Mouse (Mus musculus) liver, adult 2 months (tissue): ENCODE measurements at regions not wholly inside any gene's neighbourhood (a gene's known extent, or its start where the extent isn't known, plus 50 kb on each side); places are given as distances from the start of the nearest gene placed in this dataset.

Experiments used
- DNase-seq: peaks from one replicate; pipeline ENCODE4 v3.0.0-alpha.2; 2011; ENCODE audit warnings: low read depth, low spot score; ENCODE audit errors: extremely low read depth
- H3K27ac ChIP-seq: fragments of 200-500 bp; replicated peaks from 2 replicates; pipeline ENCODE4 v1.5.1; 2012; ENCODE audit warnings: low read depth, mild to moderate bottlenecking, control low read depth, inconsistent platforms, low read length; ENCODE audit not compliant: insufficient read depth
- H3K27me3 ChIP-seq: fragments of 200-500 bp; 2 replicates; pipeline ENCODE4 v1.6.1; 2012; ENCODE audit warnings: mild to moderate bottlenecking, moderate library complexity, low read length, inconsistent platforms; ENCODE audit not compliant: control insufficient read depth, insufficient read depth
- H3K36me3 ChIP-seq: fragments of 200-500 bp; 2 replicates; pipeline ENCODE4 v1.6.1; 2012; ENCODE audit warnings: low read length, inconsistent platforms; ENCODE audit not compliant: control insufficient read depth, insufficient read depth
- H3K4me1 ChIP-seq: fragments of 200-500 bp; 2 replicates; pipeline ENCODE4 v1.6.1; 2011; ENCODE audit warnings: low read length; ENCODE audit not compliant: control insufficient read depth, insufficient read depth
- H3K4me3 ChIP-seq: fragments of 200-500 bp; 2 replicates; pipeline ENCODE4 v1.5.1; 2011; ENCODE audit warnings: low read depth, mild to moderate bottlenecking, control low read depth, low read length, moderate library complexity; ENCODE audit not compliant: insufficient read depth
- H3K79me2 ChIP-seq: fragments of 200-500 bp; 2 replicates; pipeline ENCODE4 v1.6.1; 2012; ENCODE audit warnings: inconsistent platforms, mild to moderate bottlenecking, low read length, moderate library complexity; ENCODE audit not compliant: control insufficient read depth, insufficient read depth
- H3K9ac ChIP-seq: fragments of 200-500 bp; 2 replicates; pipeline ENCODE4 v1.6.1; 2012; ENCODE audit warnings: low read depth, mild to moderate bottlenecking, control low read depth, inconsistent platforms, low read length
- CTCF ChIP-seq: fragments of 200-500 bp; IDR thresholded peaks from 2 replicates; pipeline ENCODE4 v1.5.1; 2011; ENCODE audit warnings: low read depth, low read length, control low read depth
- POLR2A ChIP-seq: fragments of 200-500 bp; IDR thresholded peaks from 2 replicates; pipeline ENCODE4 v1.6.1; 2011; ENCODE audit warnings: low read length, control low read depth; ENCODE audit not compliant: insufficient read depth; ENCODE audit errors: extremely low read depth
- WGBS: fragments of 180-500 bp; shearing (Covaris S2); methylation state at CpG from one replicate; pipeline ENCODE4 v1.1.7; 2018; 5-methylcytosine and 5-hydroxymethylcytosine counted together

- no peak for TF ChIP-seq CTCF
- no peak for TF ChIP-seq POLR2A
- DNase-seq: no peak
- H3K4me3 ChIP-seq: no peak overlapping the region
- no peak overlapping the region for H3K27ac ChIP-seq
- no peaks in the 10 kb centered on the region for H3K36me3 ChIP-seq
- H3K4me1 ChIP-seq: no peaks in the 10 kb centered on the region
- no peaks in the 10 kb centered on the region for H3K27me3 ChIP-seq
- H3K9ac ChIP-seq: no peak overlapping the region
- no peaks in the 10 kb centered on the region for H3K79me2 ChIP-seq
- WGBS: 67% methylated on average over 4 of the region's 4 CpGs
These were observed 2081.5 kb upstream of the Lrrc6 start for GRCm38 (mm10) chr15:68582177-68582576.

GRCm38 (mm10) chr15:68579486-68579885, 2078.8 kb upstream of the Lrrc6 start:
- DNase-seq: no peak
- Histone ChIP-seq H3K4me1 (no peaks in the 10 kb centered on the region), H3K27ac (no peak overlapping the region), H3K4me3 (no peak overlapping the region), H3K9ac (no peak overlapping the region), H3K79me2 (no peaks in the 10 kb centered on the region), H3K36me3 (no peaks in the 10 kb centered on the region), H3K27me3 (no peaks in the 10 kb centered on the region)
- WGBS: 91% methylated on average over 2 of the region's 2 CpGs
- TF ChIP-seq POLR2A (no peak), CTCF (no peak)

- WGBS: 77% methylated on average over 3 of the region's 3 CpGs
- Histone ChIP-seq H3K79me2 (no peaks in the 10 kb centered on the region), H3K27me3 (no peaks in the 10 kb centered on the region), H3K4me1 (no peaks in the 10 kb centered on the region), H3K4me3 (no peak overlapping the region), H3K36me3 (no peaks in the 10 kb centered on the region), H3K9ac (no peak overlapping the region), H3K27ac (no peak overlapping the region)
- DNase-seq: no peak
- TF ChIP-seq POLR2A (no peak), CTCF (no peak)
These were observed 2059.9 kb upstream of the Lrrc6 start for GRCm38 (mm10) chr15:68560654-68561053.

- WGBS: 78% methylated on average over 7 of the region's 7 CpGs
- H3K79me2 ChIP-seq: no peaks in the 10 kb centered on the region
- no peaks in the 10 kb centered on the region for H3K36me3 ChIP-seq
- TF ChIP-seq CTCF: no peak
- no peak for TF ChIP-seq POLR2A
- H3K4me1 ChIP-seq: no peaks in the 10 kb centered on the region
- H3K4me3 ChIP-seq: no peak overlapping the region
- no peak overlapping the region for H3K27ac ChIP-seq
- no peaks in the 10 kb centered on the region for H3K27me3 ChIP-seq
- DNase-seq: no peak
- no peak overlapping the region for H3K9ac ChIP-seq
These were observed 2055.4 kb upstream of the Lrrc6 start for GRCm38 (mm10) chr15:68556133-68556532.

- no peaks in the 10 kb centered on the region for H3K4me1 ChIP-seq
- no peaks in the 10 kb centered on the region for H3K27me3 ChIP-seq
- no peak overlapping the region for H3K9ac ChIP-seq
- no peak for TF ChIP-seq CTCF
- TF ChIP-seq POLR2A: no peak
- DNase-seq: no peak
- no peak overlapping the region for H3K4me3 ChIP-seq
- H3K79me2 ChIP-seq: no peaks in the 10 kb centered on the region
- H3K27ac ChIP-seq: no peak overlapping the region
- no peaks in the 10 kb centered on the region for H3K36me3 ChIP-seq
- WGBS: 69% methylated on average over 4 of the region's 4 CpGs
These were observed 2035.3 kb upstream of the Lrrc6 start for GRCm38 (mm10) chr15:68536055-68536325.

GRCm38 (mm10) chr15:68535297-68536054, 2034.8 kb upstream of the Lrrc6 start:
- no peaks in the 10 kb centered on the region for H3K36me3 ChIP-seq
- no peaks in the 10 kb centered on the region for H3K27me3 ChIP-seq
- H3K4me3 ChIP-seq: no peak overlapping the region
- TF ChIP-seq POLR2A (no peak), CTCF (no peak)
- WGBS: 70% methylated on average over 10 of the region's 10 CpGs
- no peak for DNase-seq
- H3K4me1 ChIP-seq: no peaks in the 10 kb centered on the region
- H3K9ac ChIP-seq: no peak overlapping the region
- H3K79me2 ChIP-seq: no peaks in the 10 kb centered on the region
- H3K27ac ChIP-seq: no peak overlapping the region
